Mouse (Mus musculus): Measurements from ENCODE around the gene Mdm4. TPM values are rescaled to one million over a fixed set of nuclear protein-coding genes. Genes with fewer than 3 reads are reported as not detected.
A peak's percentile ranks its signal among the peaks of the same experiment; 100 is the strongest.

Mdm4 gene
- polyA plus RNA-seq, 1 experiment, result 45.9 TPM

DNA sequence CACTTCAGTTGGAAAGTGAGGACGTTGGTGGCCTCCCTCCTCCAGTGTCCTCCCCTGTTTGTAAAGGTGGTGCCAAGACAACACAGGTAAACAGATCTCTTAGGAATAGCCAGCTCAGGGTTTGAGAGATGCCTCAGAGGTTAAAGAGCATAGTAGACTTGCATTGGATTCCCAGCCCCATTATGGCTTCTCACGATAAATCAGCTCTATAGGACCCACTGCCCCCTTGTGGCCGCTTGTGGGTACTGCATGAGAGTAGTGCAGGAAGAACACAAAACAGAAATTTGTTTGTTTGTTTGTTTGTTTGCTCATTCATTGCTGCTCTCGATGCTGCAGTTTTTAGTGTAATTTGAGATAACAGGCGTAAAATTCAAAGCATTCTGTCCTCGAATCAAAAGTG, 61.7 kb downstream of the Mdm4 start:
- H3K4me1 ChIP-seq (ENCODE audit: control insufficient read depth, insufficient read depth, low read length), result no peaks in the 10 kb centered on the region
- peak; percentile 43 for DNase-seq
- H3K4me3 ChIP-seq (replicated peaks; ENCODE audit: extremely low read depth, low read depth, low read length), result no peak overlapping the region
- TF ChIP-seq POLR2A (IDR thresholded peaks at IDR 0.05; ENCODE audit: borderline replicate concordance, extremely low read depth, low read depth, low read length), result no peak
- peak; percentile 68 for TF ChIP-seq CTCF (IDR thresholded peaks at IDR 0.05; ENCODE audit: insufficient read depth, low read length)
- 24% methylated on average over 6 of the region's 6 CpGs for WGBS

DNA sequence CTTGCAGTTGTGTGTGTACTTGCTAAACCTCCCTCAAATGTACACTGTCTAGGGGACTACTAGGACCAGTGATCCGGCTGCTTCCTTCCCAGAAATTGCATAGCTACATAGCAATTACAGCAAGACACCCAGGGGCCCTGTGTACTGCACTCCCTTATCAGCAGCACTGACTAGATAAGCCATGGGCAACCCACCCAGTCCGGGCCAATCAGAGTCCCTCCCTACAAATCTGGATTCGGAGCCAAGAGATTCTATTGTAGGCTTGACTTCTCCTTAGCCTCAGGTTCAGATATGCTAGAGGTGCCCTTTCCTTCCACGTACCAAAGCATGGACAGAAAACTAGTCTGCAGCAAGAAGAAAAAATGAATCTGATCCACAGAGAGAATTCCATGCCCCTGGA, 65.7 kb downstream of the Mdm4 start:
- 67% methylated on average over 4 of the region's 4 CpGs for WGBS
- DNase-seq, result no peak
- no peak for TF ChIP-seq CTCF (IDR thresholded peaks at IDR 0.05; ENCODE audit: insufficient read depth, low read length)
- no peak for TF ChIP-seq POLR2A (IDR thresholded peaks at IDR 0.05; ENCODE audit: borderline replicate concordance, extremely low read depth, low read depth, low read length)
- Histone ChIP-seq H3K4me3 (replicated peaks; ENCODE audit: extremely low read depth, low read depth, low read length) (no peak overlapping the region), H3K4me1 (ENCODE audit: control insufficient read depth, insufficient read depth, low read length) (no peaks in the 10 kb centered on the region)

DNA sequence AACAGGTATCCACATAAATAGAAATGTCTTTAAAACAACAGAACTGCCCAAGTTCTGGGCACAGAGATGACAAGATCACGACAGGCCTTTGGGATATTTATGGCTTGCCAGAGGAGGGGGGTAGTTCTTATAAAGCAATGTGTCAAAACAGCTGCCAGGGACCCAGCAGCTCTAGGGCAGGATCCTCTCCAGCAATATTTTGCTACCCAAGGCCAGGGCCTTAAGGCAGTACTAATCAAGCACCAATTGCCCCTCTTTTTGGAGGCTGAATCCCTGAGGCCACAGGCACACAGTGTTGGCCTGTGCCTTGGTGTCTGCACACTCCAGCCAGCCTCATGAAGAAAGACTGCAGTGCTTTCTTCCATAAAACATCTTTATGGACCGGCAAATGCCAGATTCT, 66.3 kb downstream of the Mdm4 start:
- 81% methylated on average over 2 of the region's 2 CpGs for WGBS
- DNase-seq, result no peak

DNA sequence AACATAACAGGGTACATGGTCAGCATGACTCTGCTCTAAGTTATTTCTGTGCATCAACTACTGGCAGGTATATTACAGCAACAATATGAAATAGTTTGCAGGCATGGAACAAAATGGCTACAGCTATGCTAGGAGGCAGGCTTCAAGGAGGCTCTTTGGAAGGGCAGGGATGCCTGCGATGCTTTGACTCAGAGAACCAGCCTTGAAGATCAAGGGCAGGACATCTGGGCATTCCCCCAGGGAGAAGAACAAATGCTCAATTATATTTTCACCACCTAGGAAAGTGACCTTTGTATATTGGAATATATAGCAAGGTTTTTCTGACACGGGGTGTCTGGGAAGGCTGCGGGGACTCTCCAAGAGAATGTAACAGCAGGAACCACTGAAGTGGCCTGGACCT, 68.6 kb downstream of the Mdm4 start:
- 83% methylated on average over 3 of the region's 3 CpGs for WGBS
- no peak for DNase-seq
- no peaks in the 10 kb centered on the region for H3K4me1 ChIP-seq (ENCODE audit: control insufficient read depth, insufficient read depth, low read length)
- no peak overlapping the region for H3K4me3 ChIP-seq (replicated peaks; ENCODE audit: extremely low read depth, low read depth, low read length)
- no peak for TF ChIP-seq CTCF (IDR thresholded peaks at IDR 0.05; ENCODE audit: insufficient read depth, low read length)
- no peak for TF ChIP-seq POLR2A (IDR thresholded peaks at IDR 0.05; ENCODE audit: borderline replicate concordance, extremely low read depth, low read depth, low read length)

More for the DNA sequence above, 66.3 kb downstream of the Mdm4 start:
- no peak for TF ChIP-seq POLR2A (IDR thresholded peaks at IDR 0.05; ENCODE audit: borderline replicate concordance, extremely low read depth, low read depth, low read length)
- TF ChIP-seq CTCF (IDR thresholded peaks at IDR 0.05; ENCODE audit: insufficient read depth, low read length), result no peak
- H3K4me3 ChIP-seq (replicated peaks; ENCODE audit: extremely low read depth, low read depth, low read length), result no peak overlapping the region
- no peaks in the 10 kb centered on the region for H3K4me1 ChIP-seq (ENCODE audit: control insufficient read depth, insufficient read depth, low read length)

DNA sequence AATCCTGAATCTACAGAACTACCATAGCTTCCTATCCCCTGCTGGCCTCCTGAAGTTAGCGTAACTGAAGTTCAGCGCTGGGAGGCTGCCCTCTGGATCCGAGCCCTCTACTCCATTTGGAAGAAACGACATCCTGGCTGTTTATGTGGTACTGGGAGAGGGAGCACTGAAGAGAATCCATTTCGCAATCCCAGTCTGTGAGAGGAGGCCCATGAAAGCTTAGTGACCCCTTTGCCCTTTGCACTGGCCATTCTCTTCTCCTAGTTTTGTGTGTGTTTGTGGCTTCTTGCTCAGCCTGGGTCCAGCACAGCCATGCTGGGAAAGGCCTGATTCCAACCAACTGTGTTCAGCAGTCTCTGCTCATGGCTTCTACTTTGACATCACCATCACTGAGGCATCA, 73.6 kb downstream of the Mdm4 start:
- WGBS, result 78% methylated on average over 5 of the region's 5 CpGs
- no peak for DNase-seq
- Histone ChIP-seq H3K4me3 (replicated peaks; ENCODE audit: extremely low read depth, low read depth, low read length) (no peak overlapping the region), H3K4me1 (ENCODE audit: control insufficient read depth, insufficient read depth, low read length) (no peaks in the 10 kb centered on the region)
- TF ChIP-seq CTCF (IDR thresholded peaks at IDR 0.05; ENCODE audit: insufficient read depth, low read length), result no peak
- TF ChIP-seq POLR2A (IDR thresholded peaks at IDR 0.05; ENCODE audit: borderline replicate concordance, extremely low read depth, low read depth, low read length), result no peak

DNA sequence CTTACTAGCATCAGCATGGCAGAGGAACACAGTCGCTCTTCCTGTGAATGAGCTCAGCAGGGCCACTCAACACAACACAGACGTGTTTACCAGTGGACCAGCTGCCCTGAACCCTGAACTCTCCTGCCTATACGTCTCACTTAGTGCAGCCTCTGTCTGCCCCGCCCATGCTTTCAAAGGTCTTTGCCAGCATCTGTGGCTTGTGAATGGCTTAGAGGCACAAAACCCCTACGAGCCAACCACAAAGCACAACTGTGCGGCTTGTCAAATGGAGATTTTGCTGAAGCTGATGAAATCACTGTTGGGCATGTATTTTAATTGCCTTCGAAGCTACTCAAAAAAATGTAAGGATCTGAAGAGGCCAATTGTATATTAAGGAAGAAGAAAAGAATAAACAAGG, 82.5 kb downstream of the Mdm4 start:
- TF ChIP-seq CTCF (IDR thresholded peaks at IDR 0.05; ENCODE audit: insufficient read depth, low read length), result no peak
- TF ChIP-seq POLR2A (IDR thresholded peaks at IDR 0.05; ENCODE audit: borderline replicate concordance, extremely low read depth, low read depth, low read length), result no peak
- no peak for DNase-seq
- WGBS, result 61% methylated on average over 7 of the region's 7 CpGs
- Histone ChIP-seq H3K4me1 (ENCODE audit: control insufficient read depth, insufficient read depth, low read length) (no peaks in the 10 kb centered on the region), H3K4me3 (replicated peaks; ENCODE audit: extremely low read depth, low read depth, low read length) (no peak overlapping the region)

DNA sequence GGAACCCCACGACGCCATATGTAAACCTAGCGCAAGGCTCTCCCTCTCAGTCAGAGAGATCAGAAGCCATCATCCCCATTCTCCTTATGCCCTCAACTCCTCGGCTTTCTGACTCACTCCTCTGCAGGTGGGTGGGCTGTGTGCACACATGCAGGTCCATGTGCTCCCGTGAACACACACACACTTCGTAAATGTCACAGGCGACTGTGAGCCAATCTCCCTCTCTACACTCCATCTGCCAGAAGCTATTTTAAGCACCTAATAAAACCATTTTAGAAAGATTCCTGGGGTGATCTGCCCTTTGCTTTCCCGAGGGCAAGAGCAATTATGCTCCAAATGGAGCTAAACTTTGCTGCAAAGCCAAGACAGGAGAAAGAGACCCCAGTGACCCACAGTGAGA, 84.5 kb downstream of the Mdm4 start:
- Histone ChIP-seq H3K4me3 (replicated peaks; ENCODE audit: extremely low read depth, low read depth, low read length) (no peak overlapping the region), H3K4me1 (ENCODE audit: control insufficient read depth, insufficient read depth, low read length) (no peaks in the 10 kb centered on the region)
- WGBS, result 60% methylated on average over 8 of the region's 8 CpGs
- TF ChIP-seq POLR2A (IDR thresholded peaks at IDR 0.05; ENCODE audit: borderline replicate concordance, extremely low read depth, low read depth, low read length) (no peak), CTCF (IDR thresholded peaks at IDR 0.05; ENCODE audit: insufficient read depth, low read length) (no peak)
- no peak for DNase-seq

DNA sequence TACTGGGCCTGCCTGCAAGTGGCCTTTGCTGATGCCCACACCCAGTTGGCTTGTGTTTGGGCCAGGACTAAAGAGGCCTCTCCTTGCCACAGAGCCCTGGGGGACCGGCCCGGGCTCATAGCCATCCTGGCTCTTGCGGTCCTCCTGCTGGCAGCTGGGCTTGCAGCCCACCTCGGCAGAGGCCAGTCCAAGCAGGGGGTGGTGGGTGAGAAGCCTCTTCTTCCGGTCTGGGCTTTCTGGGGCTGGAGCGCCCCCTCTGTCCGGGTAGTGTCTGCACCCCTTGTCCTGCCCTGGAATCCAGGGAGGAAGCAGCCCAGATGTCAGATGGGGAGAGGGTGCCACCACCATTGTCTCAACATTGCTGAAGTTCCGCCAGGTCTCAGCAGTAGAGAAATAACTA, 91.4 kb downstream of the Mdm4 start:
- TF ChIP-seq POLR2A (IDR thresholded peaks at IDR 0.05; ENCODE audit: borderline replicate concordance, extremely low read depth, low read depth, low read length) (no peak), CTCF (IDR thresholded peaks at IDR 0.05; ENCODE audit: insufficient read depth, low read length) (no peak)
- DNase-seq, result no peak
- WGBS, result 67% methylated on average over 8 of the region's 8 CpGs
- no peaks in the 10 kb centered on the region for H3K4me1 ChIP-seq (ENCODE audit: control insufficient read depth, insufficient read depth, low read length)
- no peak overlapping the region for H3K4me3 ChIP-seq (replicated peaks; ENCODE audit: extremely low read depth, low read depth, low read length)

DNA sequence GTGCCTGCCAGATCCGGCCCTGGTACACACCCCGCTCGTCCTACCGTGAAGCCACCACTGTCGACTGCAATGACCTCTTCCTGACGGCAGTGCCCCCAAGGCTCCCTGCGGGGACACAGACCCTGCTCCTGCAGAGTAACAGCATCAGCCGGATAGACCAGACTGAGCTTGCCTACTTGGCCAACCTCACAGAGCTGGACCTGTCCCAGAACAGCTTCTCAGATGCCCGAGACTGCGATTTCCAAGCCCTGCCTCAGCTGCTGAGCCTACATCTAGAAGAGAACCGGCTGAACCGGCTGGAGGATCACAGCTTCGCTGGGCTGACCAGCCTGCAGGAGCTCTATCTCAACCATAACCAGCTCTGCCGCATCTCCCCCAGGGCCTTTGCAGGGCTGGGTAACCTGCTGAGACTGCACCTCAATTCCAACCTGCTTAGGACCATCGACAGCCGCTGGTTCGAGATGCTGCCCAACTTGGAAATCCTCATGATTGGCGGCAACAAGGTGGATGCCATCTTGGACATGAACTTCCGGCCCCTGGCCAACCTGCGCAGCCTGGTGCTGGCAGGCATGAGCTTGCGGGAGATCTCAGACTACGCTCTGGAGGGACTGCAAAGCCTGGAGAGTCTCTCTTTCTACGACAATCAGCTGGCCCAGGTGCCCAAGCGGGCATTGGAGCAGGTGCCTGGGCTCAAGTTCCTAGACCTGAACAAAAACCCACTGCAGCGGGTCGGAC, 92.9 kb downstream of the Mdm4 start:
- 84% methylated on average over 26 of the region's 26 CpGs for WGBS
- DNase-seq, result no peak
- TF ChIP-seq CTCF (IDR thresholded peaks at IDR 0.05; ENCODE audit: insufficient read depth, low read length) (no peak), POLR2A (IDR thresholded peaks at IDR 0.05; ENCODE audit: borderline replicate concordance, extremely low read depth, low read depth, low read length) (no peak)
- H3K4me1 ChIP-seq (ENCODE audit: control insufficient read depth, insufficient read depth, low read length), result no peaks in the 10 kb centered on the region
- H3K4me3 ChIP-seq (replicated peaks; ENCODE audit: extremely low read depth, low read depth, low read length), result no peak overlapping the region

DNA sequence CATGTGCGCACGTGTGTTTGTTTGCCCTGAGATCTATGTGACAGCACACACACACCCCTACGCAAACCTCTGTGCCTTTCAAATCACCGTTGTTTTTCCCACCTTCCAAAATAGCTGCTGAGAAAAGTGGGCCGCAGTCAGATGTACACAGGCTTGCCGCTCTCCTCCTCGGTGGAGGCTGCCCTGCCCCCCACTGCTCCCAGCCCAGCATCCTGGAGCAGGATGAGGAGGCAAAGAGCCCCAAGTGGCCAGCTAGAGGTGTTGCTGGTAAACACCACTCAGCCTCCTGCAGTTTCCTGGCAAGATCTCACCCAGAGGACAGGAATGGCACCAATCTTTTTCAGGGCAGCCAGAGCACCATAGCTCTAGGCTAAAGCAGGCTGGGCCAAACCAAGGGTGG, 95.5 kb downstream of the Mdm4 start:
- no peak for TF ChIP-seq CTCF (IDR thresholded peaks at IDR 0.05; ENCODE audit: insufficient read depth, low read length)
- TF ChIP-seq POLR2A (IDR thresholded peaks at IDR 0.05; ENCODE audit: borderline replicate concordance, extremely low read depth, low read depth, low read length), result no peak
- H3K4me1 ChIP-seq (ENCODE audit: control insufficient read depth, insufficient read depth, low read length), result no peaks in the 10 kb centered on the region
- WGBS, result 32% methylated on average over 7 of the region's 7 CpGs
- DNase-seq, result no peak
- no peak overlapping the region for H3K4me3 ChIP-seq (replicated peaks; ENCODE audit: extremely low read depth, low read depth, low read length)

Measured in lung, adult 2 months (tissue).